Mouse (Mus musculus) bone marrow macrophage, adult 2 months (primary cell): ENCODE results near the gene Olfr1220. TPM values are rescaled to one million over a fixed set of nuclear protein-coding genes. Genes with fewer than 3 reads are reported as not detected.

Source experiments
- H3K27ac ChIP-seq: 2 replicates; pipeline ENCODE4 v1.5.1; 2012; ENCODE audit warnings: low read depth, low read length; ENCODE audit not compliant: insufficient read depth
- H3K4me1 ChIP-seq: 2 replicates; pipeline ENCODE4 v1.6.1; 2012; ENCODE audit warnings: low read length; ENCODE audit not compliant: control insufficient read depth, insufficient read depth
- H3K4me3 ChIP-seq: 2 replicates; pipeline ENCODE4 v1.5.1; 2012; ENCODE audit warnings: mild to moderate bottlenecking, low read length, moderate library complexity; ENCODE audit not compliant: insufficient read depth
- CTCF ChIP-seq: IDR thresholded peaks from 2 replicates; pipeline ENCODE4 v1.5.1; 2012; ENCODE audit warnings: low read depth, mild to moderate bottlenecking, low read length, moderate library complexity
- POLR2A ChIP-seq: IDR thresholded peaks from 2 replicates; pipeline ENCODE4 v1.6.1; 2012; ENCODE audit warnings: mild to moderate bottlenecking, low read depth, low read length, borderline replicate concordance
- polyA plus RNA-seq: library from polyadenylated mRNA; stranded (reverse); fragments of >200 nt; gene quantifications from 2 replicates; pipeline ENCODE4 v1.2.4, GENCODE M21; 2012; ENCODE audit not compliant: missing spikeins, insufficient read depth, insufficient read length

Olfr1220 gene
- not detected in 2 replicates for polyA plus RNA-seq

- TF ChIP-seq POLR2A (no peak), CTCF (no peak)
- no peak within 1 kb of the TSS for H3K27ac ChIP-seq
- H3K4me3 ChIP-seq, result no peak within 1 kb of the TSS
- H3K4me1 ChIP-seq, result no peaks in the 10 kb centered on the region
Measured at GRCm38 (mm10) chr2:89106735-89107134, at the start of gene Olfr1220. Gene Olfr1220, minus strand, starts transcription at chr2:89106835.

DNA sequence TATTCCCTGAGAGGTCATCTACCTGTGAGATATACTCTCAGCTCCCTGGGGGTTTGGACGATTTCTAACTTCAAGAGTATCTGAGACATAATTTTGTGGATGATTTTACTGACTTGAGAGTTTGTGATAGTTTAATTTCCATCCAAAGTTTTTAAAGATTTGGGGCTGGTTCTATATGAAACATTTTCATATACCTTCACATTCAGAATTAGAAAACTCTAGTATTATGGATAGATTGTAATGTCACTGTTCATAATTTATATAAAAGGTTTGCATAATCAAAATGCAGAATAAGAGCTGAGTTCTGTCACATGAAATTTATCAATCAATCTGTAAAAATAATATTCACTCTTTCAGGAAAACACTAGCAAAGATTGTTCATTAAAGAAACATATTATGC is 44.8 kb upstream of the Olfr1220 start, which contains the start of gene Olfr1223:
Olfr1223 (minus strand) TSS at position 101 of the 400 bp plus-strand sequence.
- H3K4me1 ChIP-seq, result no peaks in the 10 kb centered on the region
- H3K27ac ChIP-seq, result no peak within 1 kb of the TSS
- no peak within 1 kb of the TSS for H3K4me3 ChIP-seq
- TF ChIP-seq CTCF, result no peak
- TF ChIP-seq POLR2A, result no peak

GRCm38 (mm10) chr2:89132954-89133353 is 26.3 kb upstream of the Olfr1220 start, which contains the start of gene Olfr1222:
Gene Olfr1222, minus strand, starts transcription at chr2:89133054.
- TF ChIP-seq POLR2A, result no peak
- Histone ChIP-seq H3K4me3 (no peak within 1 kb of the TSS), H3K27ac (no peak within 1 kb of the TSS), H3K4me1 (peaks cover 6% of the 10 kb centered on the region)

DNA sequence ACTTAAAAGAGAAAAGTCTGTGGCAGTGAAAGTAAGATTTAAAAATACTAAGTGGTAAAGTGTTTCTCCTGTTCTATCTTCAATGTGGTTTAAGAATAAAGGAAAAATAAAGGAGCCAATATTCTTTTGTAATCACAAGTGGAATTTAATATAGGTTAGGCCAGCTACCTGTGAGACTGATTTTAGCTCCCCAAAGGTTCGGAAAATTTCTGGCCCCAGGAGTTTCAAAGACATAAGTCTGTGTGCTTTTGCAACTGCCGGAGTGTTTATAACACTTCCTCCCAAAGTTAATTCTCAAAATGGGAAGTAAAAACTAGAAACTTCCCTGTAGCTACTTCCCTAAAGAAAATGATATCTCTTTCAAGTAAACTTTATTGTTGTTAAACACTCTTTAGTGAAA is 10.5 kb upstream of the Olfr1220 start, which contains the start of gene Olfr1221:
Olfr1221 (minus strand) TSS at position 101 of the 400 bp plus-strand sequence.
- TF ChIP-seq CTCF, result no peak
- no peak for TF ChIP-seq POLR2A
- peaks cover 2% of the 10 kb centered on the region for H3K4me1 ChIP-seq
- peak within 1 kb of the TSS; percentile 58 for H3K27ac ChIP-seq
- H3K4me3 ChIP-seq, result no peak within 1 kb of the TSS

DNA sequence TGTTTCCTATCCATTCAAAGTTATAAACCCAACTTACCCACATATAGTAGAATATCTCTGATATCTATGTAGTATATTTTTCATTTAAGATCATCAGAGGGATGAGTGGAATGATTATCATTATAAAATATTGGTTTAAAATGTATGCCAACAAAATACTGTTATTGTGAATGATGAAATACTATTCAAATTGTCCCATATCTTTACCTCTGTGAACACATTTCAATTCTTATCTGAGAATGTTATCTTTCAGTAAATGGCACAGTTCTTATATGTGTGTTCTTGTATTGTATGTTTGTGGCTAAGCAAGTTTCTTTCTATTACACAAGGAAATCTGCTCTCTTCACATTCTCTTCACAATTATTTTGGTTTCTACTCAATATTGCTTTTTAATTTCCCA is 984 bp downstream of the Olfr1220 start:
- no peak overlapping the region for H3K27ac ChIP-seq
- TF ChIP-seq CTCF (no peak), POLR2A (no peak)
- no peaks in the 10 kb centered on the region for H3K4me1 ChIP-seq
- no peak overlapping the region for H3K4me3 ChIP-seq

DNA sequence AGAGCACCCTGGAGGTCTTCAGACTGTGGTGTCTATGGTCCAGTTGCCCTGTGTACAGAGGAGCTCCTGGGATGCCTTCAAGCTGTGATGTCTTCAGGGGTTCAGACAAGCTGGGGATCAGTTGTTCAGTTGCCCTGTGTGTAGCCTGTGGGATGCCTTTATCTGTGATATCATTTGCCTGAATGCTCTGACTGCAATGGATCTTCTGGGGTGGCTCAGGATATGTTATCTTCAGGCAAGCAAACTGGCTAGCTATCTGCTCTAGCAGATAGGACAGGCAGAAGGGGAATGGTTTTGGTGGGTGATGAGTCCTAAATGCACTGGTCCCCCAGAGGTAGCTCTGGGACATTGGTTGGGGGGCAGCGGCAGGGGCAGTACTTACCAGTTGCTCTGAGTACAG is 12.8 kb downstream of the Olfr1220 start:
- Histone ChIP-seq H3K4me3 (no peak overlapping the region), H3K4me1 (no peaks in the 10 kb centered on the region), H3K27ac (no peak overlapping the region)
- TF ChIP-seq CTCF (no peak), POLR2A (no peak)

- TF ChIP-seq CTCF (no peak), POLR2A (no peak)
- no peak within 1 kb of the TSS for H3K27ac ChIP-seq
- no peaks in the 10 kb centered on the region for H3K4me1 ChIP-seq
- H3K4me3 ChIP-seq, result no peak within 1 kb of the TSS
Measured at GRCm38 (mm10) chr2:89083413-89083812, 23.2 kb downstream of the Olfr1220 start, which contains the start of gene Olfr1219. Gene Olfr1219, minus strand, starts transcription at chr2:89083513.

DNA sequence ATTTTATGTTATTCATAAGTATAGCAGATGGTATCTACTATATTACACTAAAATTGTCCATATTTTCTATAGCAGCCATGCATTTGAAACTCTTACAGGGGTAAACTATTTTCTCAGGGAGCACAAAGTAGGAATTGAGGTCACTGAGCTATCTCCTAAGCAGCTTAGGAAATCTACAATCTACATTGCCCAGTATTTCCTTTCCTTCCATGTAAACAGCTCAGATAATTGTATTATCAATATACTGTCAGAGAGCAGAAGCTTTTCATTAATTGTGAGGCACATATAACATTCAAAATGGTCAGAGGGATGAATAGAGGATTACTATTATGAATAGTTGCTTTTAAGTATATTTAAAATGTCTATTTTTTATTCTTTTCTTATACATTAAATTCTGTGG is 25.1 kb downstream of the Olfr1220 start:
- TF ChIP-seq POLR2A, result no peak
- TF ChIP-seq CTCF, result no peak
- Histone ChIP-seq H3K4me1 (no peaks in the 10 kb centered on the region), H3K27ac (no peak overlapping the region), H3K4me3 (no peak overlapping the region)

DNA sequence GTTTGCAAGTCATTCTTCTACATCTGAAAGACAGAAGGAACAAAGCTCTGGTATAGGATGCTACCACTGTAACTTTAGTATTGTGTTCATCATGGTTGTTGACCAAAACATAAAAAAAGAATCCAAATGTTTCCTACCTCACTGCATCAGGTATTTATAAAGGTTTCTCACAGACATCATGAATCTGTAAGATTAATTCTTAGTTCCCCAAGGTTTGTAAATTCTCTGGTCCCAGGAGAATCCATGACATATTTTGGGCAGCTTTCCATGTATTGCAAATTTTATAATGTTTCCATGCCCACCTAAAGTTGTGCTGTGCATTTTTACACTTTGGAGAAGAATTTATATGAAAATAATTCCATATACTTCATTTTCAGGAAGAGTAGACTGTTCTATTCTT is 45.5 kb downstream of the Olfr1220 start, which contains the start of gene Olfr1218:
Olfr1218 (minus strand) TSS at position 101 of the 400 bp plus-strand sequence.
- no peak within 1 kb of the TSS for H3K4me3 ChIP-seq
- no peaks in the 10 kb centered on the region for H3K4me1 ChIP-seq
- TF ChIP-seq CTCF (no peak), POLR2A (no peak)
- H3K27ac ChIP-seq, result no peak within 1 kb of the TSS

Other genes with a start within 250 kb of the Olfr1220 start
- not detected in 2 replicates for gene Olfr1206, start 243.6 kb downstream of the Olfr1220 start, polyA plus RNA-seq
- gene Olfr1208, start 204.5 kb downstream of the Olfr1220 start, polyA plus RNA-seq, result not detected in 2 replicates
- not detected in 2 replicates for gene Olfr1209, start 191.7 kb downstream of the Olfr1220 start, polyA plus RNA-seq
- gene Olfr1211, start 168.7 kb downstream of the Olfr1220 start, polyA plus RNA-seq, result not detected in 2 replicates
- not detected in 2 replicates for gene Olfr1212, start 152.9 kb downstream of the Olfr1220 start, polyA plus RNA-seq
- gene Gm13762, start 126.6 kb downstream of the Olfr1220 start, polyA plus RNA-seq, result not detected in 2 replicates
- not detected in 2 replicates for gene Olfr1214, start 114.2 kb downstream of the Olfr1220 start, polyA plus RNA-seq
- gene Olfr1215, start 99.9 kb downstream of the Olfr1220 start, polyA plus RNA-seq, result not detected in 2 replicates
- gene Olfr1216, start 88.5 kb downstream of the Olfr1220 start, polyA plus RNA-seq, result not detected in 2 replicates
- gene Olfr1217, start 74.8 kb downstream of the Olfr1220 start, polyA plus RNA-seq, result not detected in 2 replicates
- not detected in 2 replicates for gene Olfr1218, start 45.6 kb downstream of the Olfr1220 start, polyA plus RNA-seq
- gene Olfr1219, start 23.3 kb downstream of the Olfr1220 start, polyA plus RNA-seq, result 0.37 TPM in 1 of 2 replicates, not detected in the other
- gene Olfr1221, start 10.4 kb upstream of the Olfr1220 start, polyA plus RNA-seq, result not detected in 2 replicates
- not detected in 2 replicates for gene Olfr1222, start 26.2 kb upstream of the Olfr1220 start, polyA plus RNA-seq
- gene Olfr1223, start 44.7 kb upstream of the Olfr1220 start, polyA plus RNA-seq, result not detected in 2 replicates
- not detected in 2 replicates for gene Olfr1224-ps1, start 57.3 kb upstream of the Olfr1220 start, polyA plus RNA-seq
- not detected in 2 replicates for gene Olfr1225, start 67.8 kb upstream of the Olfr1220 start, polyA plus RNA-seq
- gene Olfr1226, start 93.2 kb upstream of the Olfr1220 start, polyA plus RNA-seq, result not detected in 2 replicates
- gene Olfr1228, start 147.2 kb upstream of the Olfr1220 start, polyA plus RNA-seq, result not detected in 2 replicates
- not detected in 2 replicates for gene Olfr1229, start 181.2 kb upstream of the Olfr1220 start, polyA plus RNA-seq
- not detected in 2 replicates for gene Olfr1230, start 190.4 kb upstream of the Olfr1220 start, polyA plus RNA-seq
- gene Olfr1231, start 200.2 kb upstream of the Olfr1220 start, polyA plus RNA-seq, result not detected in 2 replicates
- gene Olfr1232, start 222.8 kb upstream of the Olfr1220 start, polyA plus RNA-seq, result not detected in 2 replicates
- not detected in 2 replicates for gene Olfr1233, start 235.6 kb upstream of the Olfr1220 start, polyA plus RNA-seq